Mouse (Mus musculus): ENCODE data around the gene Acp4. TPM values are rescaled to one million over a fixed set of nuclear protein-coding genes. Genes with fewer than 3 reads are reported as not detected.
"Not testable (repeated sequence)": the region's sequence is repeated elsewhere in the genome, so short reads cannot be mapped to it uniquely, and the experiment has no call there.

The Acp4 gene
- total RNA-seq, 2 experiments from 2014 or later = 0.04 TPM; not detected in 1

DNA sequence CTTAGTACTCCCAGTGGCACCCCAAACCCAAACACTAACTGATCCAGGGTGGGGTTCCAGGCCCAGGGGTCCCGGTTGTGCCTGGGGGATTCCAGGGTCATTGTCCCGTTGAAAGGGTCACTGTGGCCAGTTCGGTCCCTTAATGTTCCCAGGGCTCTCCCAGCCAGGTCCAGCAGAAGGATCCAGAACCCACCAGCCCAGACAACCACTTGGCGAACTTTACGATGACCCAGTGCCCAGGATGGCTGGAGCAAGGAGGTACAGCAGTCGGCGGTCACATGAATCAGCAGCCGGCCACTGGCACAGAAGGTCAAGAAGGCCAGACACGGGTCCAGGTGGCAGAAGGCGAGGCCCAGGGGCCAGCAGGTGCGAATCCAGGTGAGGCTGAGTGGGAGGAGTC lies 10.9 kb upstream of the Acp4 start:
- no peak for ATAC-seq (replicated peaks; ENCODE audit: poor library complexity)

DNA sequence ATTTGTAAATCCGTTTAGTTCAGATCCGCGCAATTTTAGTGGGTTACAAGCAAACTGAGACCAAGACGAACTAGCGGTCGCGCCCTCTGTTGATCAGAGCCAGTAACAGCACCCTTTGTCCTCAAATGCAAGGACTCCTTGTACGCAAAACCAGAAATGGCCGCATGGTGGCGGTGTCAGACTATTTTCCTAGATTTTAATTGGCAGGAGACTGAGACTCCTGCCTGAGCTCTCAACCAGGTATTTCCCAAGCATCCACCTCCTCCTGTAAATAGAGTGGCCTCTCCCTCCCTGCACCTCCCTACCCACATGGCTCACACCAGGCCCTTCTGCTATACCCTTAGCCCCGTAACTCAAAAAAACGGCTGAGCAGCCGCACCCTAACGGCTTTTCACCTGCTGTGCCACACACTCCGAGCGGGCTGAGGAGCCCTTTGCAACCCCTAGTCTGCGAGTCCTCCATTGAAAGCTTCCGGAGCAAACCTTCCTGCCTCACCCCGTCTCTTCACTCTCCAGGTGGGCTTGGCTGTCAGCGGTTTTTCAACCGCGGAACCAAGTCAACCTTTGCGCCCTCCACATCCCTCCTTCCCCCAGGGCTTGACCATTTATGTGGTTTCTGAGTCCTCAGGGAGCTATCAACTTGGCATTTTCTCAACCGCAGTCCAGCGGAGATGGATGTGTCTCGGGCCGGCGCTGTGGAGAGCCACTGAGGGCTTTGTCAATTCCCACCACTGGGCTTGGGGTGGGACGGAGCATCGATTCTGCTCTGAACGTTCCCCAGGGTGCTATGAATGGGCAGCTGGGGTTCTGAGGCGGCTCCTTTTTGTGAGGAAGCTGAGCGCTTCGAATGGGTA lies 5.8 kb upstream of the Acp4 start:
- ATAC-seq (replicated peaks; ENCODE audit: poor library complexity) = peak; percentile 98

DNA sequence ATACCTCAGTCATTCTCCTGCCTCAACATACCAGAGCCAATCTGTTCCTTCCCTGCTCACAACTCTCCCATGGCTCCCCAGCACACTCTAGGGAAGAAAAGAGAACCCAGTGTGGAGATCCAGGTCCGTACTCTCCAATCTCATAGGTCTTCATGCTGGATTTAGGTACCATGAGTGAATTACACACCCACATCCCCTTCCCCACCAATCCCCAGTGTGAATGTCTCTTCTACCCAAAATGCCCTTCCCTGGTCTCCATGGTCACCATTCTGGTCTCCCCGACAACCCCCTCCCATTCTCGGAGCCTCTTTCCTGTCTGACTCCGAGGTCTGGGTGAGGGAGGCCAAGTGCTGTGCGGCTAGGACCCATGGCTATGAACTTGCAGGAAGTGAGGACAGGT lies 4.0 kb upstream of the Acp4 start, which contains the start of gene Gm15517:
TSS of gene Gm15517 (plus strand) at position 301 of the 400 bp plus-strand sequence.
- no peak for ATAC-seq (replicated peaks; ENCODE audit: poor library complexity)

GRCm38 (mm10) chr7:44260410-44260809 lies 3.2 kb upstream of the Acp4 start:
- no peak for ATAC-seq (replicated peaks; ENCODE audit: poor library complexity)

- no peak for ATAC-seq (replicated peaks; ENCODE audit: poor library complexity)
Measured at GRCm38 (mm10) chr7:44254930-44255329, 2.2 kb downstream of the Acp4 start.

DNA sequence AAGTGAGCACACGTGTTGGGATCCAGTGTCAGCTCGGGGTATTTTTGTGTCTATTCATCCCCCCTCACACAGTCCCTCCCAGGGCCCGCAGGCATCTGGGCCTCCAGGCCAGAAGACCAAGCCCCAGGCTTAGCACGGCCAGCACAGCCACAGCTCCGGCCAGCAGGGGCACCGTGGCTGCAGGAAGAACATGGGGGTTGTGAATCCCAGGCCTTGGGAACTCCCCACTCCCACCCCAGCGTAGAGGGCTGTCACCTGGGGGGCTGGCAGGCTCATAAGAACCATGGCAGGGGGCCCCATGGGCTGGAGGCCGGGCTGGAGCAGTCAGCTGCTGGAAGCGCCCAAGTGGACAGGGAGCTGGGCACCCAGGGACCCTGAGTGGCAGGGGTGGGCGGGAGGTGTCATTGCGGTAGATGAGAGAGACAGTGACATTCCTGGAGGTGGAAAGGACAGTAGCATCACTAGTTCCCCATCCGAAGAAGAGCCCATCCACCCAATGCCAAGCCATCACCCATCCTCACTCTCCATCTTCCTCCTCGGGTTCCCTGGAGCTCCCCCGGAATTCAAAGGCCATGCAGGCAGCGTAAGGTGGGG lies 4.1 kb downstream of the Acp4 start:
- ATAC-seq (replicated peaks; ENCODE audit: poor library complexity) = 0 out of 2 replicates have a peak, but pooled peaks have one; percentile 12

- not testable (repeated sequence) for ATAC-seq (replicated peaks; ENCODE audit: poor library complexity)
Measured at GRCm38 (mm10) chr7:44250732-44251275, 6.4 kb downstream of the Acp4 start.

DNA sequence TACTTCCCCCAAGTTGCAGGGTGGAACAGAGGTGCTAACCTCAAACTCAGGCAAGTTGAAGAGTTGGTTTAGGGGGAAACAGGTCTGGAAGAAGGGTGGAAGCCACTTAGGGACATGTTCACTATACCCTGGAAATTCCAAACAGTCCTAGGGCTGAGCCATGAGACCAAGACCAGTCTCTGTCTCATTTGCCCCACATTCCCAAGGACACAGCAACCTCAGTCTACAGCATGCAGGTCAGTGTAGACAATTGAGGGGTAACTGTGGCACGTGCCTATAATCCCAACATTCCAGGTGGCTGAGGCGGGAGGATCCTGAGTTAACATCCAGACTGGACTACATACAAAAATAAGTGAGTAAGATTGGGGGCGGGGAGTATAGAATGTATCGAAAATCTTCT lies 7.9 kb downstream of the Acp4 start:
- ATAC-seq (replicated peaks; ENCODE audit: poor library complexity) = no peak

DNA sequence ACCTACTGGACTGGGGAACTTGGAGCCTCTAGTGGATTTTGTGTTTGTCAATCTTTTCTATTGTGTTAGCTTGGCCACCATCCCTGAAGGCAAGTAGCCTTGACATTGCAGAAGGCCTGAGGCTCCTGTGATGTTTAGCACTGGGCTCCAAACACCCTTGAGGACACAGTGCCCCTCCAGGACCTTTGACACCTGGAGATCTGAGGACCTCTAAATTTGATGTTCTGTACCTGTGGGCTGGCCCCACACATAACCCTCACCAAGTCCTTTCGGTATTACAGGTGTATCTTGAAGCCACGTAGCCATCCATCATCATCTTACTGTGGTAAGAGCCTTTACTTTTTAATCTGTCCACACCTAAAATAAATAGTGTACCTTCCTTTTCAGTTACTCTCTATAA lies 9.2 kb downstream of the Acp4 start:
- no peak for ATAC-seq (replicated peaks; ENCODE audit: poor library complexity)

DNA sequence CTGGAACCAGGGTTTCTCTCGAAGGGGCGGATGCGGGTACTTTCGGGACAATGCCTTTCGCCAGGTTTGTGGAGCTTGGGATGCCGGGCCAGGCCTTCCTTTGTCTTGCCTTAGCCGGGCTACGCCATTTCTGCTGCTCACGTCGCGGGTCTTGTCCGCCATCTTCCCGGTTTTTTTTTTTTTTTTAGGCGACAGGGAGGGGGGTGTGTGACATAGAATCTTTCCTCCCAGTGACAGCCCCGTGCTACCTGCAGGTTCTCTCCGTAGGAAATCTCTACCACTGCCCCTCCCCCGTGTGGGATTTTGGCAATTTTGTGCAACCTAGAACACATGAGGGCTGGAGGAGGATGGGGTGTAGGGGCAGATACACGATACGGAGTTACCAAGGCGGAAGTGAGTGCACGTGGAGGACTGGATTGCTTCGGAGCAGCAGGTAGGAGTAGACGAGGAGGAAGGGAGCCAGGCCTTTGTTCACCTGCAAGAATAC lies 10.2 kb downstream of the Acp4 start:
- peak; percentile 55 for ATAC-seq (replicated peaks; ENCODE audit: poor library complexity)

- ATAC-seq (replicated peaks; ENCODE audit: poor library complexity) = peak; percentile 87
Measured at GRCm38 (mm10) chr7:44246055-44246983, 10.9 kb downstream of the Acp4 start, which contains the start of the genes 1700028J19Rik and 2410002F23Rik. TSS of gene 1700028J19Rik (minus strand) at chr7:44246695. TSS of gene 2410002F23Rik (plus strand) at chr7:44246722.

DNA sequence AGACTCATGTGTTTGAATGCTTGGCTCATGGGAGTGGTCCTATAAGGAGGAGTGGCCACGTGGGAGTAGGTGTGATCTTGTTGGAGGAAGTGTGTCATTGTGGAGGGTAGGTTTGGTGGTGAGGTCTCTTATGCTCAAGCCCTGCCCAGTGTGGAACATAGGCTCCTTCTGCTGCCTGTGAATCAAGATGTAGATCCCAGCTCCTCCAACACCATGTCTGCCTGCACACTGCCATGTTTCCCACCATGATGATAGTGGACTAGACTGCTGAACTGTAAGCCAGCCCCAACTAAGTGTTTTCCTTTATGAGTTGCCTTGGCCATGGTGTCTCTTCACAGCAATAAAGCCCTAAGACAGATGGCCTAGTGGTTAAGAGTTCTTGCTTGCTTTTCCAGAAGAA lies 13.1 kb downstream of the Acp4 start:
- no peak for ATAC-seq (replicated peaks; ENCODE audit: poor library complexity)

- ATAC-seq (replicated peaks; ENCODE audit: poor library complexity) = no peak
Measured at GRCm38 (mm10) chr7:44241163-44241562, 16.0 kb downstream of the Acp4 start.

- ATAC-seq (replicated peaks; ENCODE audit: poor library complexity) = peak; percentile 30
Measured at GRCm38 (mm10) chr7:44240712-44241111, 16.5 kb downstream of the Acp4 start.

DNA sequence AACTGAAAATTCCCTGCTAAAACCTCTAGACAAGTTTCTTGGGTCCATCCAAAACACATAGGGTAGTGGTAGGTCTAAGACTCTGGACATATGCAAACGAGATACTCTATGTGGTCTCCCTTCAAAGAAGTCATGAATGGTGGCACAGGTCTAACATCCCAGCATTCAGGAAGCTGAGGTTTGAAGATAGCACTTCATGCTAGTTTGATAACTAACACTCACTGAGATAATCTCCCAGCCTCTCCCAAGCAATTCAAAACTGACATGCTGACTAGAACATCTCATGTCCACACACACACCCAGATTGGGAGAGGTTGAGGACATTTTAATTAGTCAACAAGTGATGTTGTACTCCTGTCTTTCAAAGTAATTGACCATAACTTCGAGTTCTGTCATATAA lies 17.3 kb downstream of the Acp4 start:
- no peak; the same call in 1 of the 2 replicates for ATAC-seq (replicated peaks; ENCODE audit: poor library complexity)

- ATAC-seq (replicated peaks; ENCODE audit: poor library complexity) = no peak
Measured at GRCm38 (mm10) chr7:44235909-44236308, 21.3 kb downstream of the Acp4 start, which contains the start of gene Gm36864. TSS of gene Gm36864 (plus strand) at chr7:44236177.

DNA sequence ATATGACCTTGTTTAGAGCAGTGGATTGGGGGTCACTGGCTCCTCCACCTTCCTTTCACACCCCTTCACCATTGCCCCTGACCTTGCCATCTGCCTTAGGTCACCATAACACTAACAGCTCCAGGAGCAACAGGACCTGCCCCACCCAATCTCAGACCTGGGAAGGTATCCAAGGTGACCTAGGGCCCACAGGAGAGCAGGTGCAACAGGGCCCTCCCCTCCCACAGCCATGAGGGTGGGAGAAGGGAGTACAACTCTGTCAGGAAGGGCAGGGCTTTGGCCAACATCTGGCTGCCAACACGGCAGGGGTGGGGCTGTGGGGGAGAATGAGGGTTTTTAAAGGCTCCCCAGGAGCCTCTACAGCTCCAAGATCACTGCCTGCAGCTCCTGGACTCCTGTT lies 32.1 kb downstream of the Acp4 start, which contains the start of gene Klk1:
TSS of gene Klk1 (plus strand) at position 285 of the 400 bp plus-strand sequence.
- ATAC-seq (replicated peaks; ENCODE audit: poor library complexity) = no peak

GRCm38 (mm10) chr7:44222335-44222734 lies 34.8 kb downstream of the Acp4 start:
- ATAC-seq (replicated peaks; ENCODE audit: poor library complexity) = not testable (repeated sequence)

GRCm38 (mm10) chr7:44221601-44222000 lies 35.6 kb downstream of the Acp4 start:
- not testable (repeated sequence) for ATAC-seq (replicated peaks; ENCODE audit: poor library complexity)

DNA sequence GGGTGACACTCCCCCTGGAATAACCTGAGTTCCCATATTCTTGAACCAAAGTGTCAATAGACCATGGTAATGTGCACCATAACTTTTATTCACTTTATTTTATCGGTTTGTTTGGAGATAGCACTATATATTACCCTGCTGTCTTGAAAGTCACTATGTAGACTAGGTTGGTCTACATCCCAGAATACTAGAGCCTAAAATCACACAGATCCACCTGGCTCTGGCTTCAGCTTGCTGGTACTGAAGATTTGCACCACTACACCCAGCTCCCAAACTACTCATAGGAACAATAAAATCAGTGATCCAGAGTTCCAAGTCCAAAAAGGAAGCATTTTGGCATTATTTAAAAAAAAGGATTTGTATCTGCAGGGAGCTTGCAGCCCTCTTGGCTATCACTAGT lies 41.5 kb downstream of the Acp4 start, which contains the start of gene Klk1b5:
TSS of gene Klk1b5 (plus strand) at position 301 of the 400 bp plus-strand sequence.
- no peak for ATAC-seq (replicated peaks; ENCODE audit: poor library complexity)

Measured in megakaryocyte progenitor cell, adult 5-6 weeks (primary cell).